Mouse (Mus musculus): ENCODE results near the gene Hesx1. TPM values are rescaled to one million over a fixed set of nuclear protein-coding genes. Genes with fewer than 3 reads are reported as not detected.
A peak's percentile ranks its signal among the peaks of the same experiment; 100 is the strongest.

Hesx1 gene
- polyA plus RNA-seq, 1 experiment = not detected

DNA sequence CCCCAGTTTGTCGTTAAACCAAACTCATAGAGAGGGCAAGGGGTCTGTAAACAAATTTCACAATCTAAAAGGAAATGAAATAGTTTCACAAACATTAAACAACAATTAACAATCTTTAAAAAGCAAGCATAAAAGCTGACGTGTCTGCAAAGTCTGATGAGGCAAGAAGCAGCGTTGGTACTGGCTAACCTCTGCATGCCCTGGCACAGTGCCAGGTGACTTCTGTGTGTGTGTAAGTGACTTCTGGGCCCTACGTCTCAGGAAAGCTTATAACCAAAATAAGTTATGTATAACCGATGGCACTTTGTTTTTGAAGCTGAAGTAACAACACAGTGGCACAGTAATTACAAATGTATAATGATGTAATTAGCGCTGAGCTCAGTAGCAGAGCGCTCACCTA lies 10.7 kb downstream of the Hesx1 start:
- no peak overlapping the region for H3K4me2 ChIP-seq (ENCODE audit: low read depth)
- H3K36me3 ChIP-seq (ENCODE audit: control insufficient read depth, insufficient read depth) = no peaks in the 10 kb centered on the region
- peaks cover 3% of the 10 kb centered on the region for H3K27me3 ChIP-seq (ENCODE audit: control insufficient read depth, insufficient read depth, insufficient read length)
- H3K4me3 ChIP-seq = no peak overlapping the region
- no peak overlapping the region for H3ac ChIP-seq (ENCODE audit: control insufficient read depth, insufficient read length)
- H3K79me2 ChIP-seq (ENCODE audit: control insufficient read depth, insufficient read depth) = no peaks in the 10 kb centered on the region
- TF ChIP-seq E2F4 (IDR thresholded peaks at IDR 0.05; ENCODE audit: insufficient read depth) (no peak), POLR2A (IDR thresholded peaks at IDR 0.05; ENCODE audit: insufficient read length, low read depth) (no peak), MYOG (IDR thresholded peaks at IDR 0.05; ENCODE audit: control insufficient read depth in 1 of 3, insufficient read depth in 1 of 3, insufficient read length in 2 of 3, low read depth in 2 of 3) (no peak), USF1 (IDR thresholded peaks at IDR 0.05; ENCODE audit: low read depth) (no peak), TCF3 (IDR thresholded peaks at IDR 0.05; ENCODE audit: insufficient read length, low read depth) (no peak), SRF (IDR thresholded peaks at IDR 0.05; ENCODE audit: control insufficient read depth, insufficient read length, low read depth) (no peak), MAX (IDR thresholded peaks at IDR 0.05; ENCODE audit: low read depth) (no peak), REST (IDR thresholded peaks at IDR 0.05; ENCODE audit: insufficient read depth, insufficient read length) (no peak), TCF12 (IDR thresholded peaks at IDR 0.05; ENCODE audit: insufficient read depth, poor library complexity, severe bottlenecking) (no peak), MYOD1 (IDR thresholded peaks at IDR 0.05; ENCODE audit: control insufficient read depth in 1 of 3, insufficient read length in 2 of 3, low read depth in 2 of 3) (no peak), POLR2AphosphoS2 (IDR thresholded peaks at IDR 0.05; ENCODE audit: insufficient read length, low read depth) (no peak), CEBPB (IDR thresholded peaks at IDR 0.05; ENCODE audit: insufficient read depth, poor library complexity, severe bottlenecking) (no peak)

DNA sequence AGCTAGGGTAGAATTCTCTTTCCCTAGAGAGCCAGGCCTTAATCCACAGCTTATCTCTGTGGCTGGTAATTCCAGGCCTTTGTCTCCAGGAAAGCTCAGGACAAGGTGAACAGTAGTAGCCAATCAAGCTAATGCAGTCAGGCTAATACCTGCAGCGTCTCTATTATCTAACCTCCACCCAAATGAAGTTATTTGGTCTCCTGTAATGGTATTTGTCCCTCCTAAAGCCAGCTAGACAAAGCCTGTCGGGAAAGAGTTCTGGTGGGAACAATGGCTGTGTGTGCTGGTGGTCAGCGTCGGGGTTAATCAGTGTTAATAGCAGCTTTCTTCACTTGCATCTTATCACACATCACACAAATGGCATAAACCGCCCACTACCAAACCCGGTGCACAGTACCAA lies 11.7 kb downstream of the Hesx1 start:
- TF ChIP-seq CEBPB (IDR thresholded peaks at IDR 0.05; ENCODE audit: insufficient read depth, poor library complexity, severe bottlenecking) = no peak
- no peak for TF ChIP-seq MYOD1 (IDR thresholded peaks at IDR 0.05; ENCODE audit: control insufficient read depth in 1 of 3, insufficient read length in 2 of 3, low read depth in 2 of 3)
- TF ChIP-seq POLR2AphosphoS2 (IDR thresholded peaks at IDR 0.05; ENCODE audit: insufficient read length, low read depth) = no peak
- TF ChIP-seq POLR2A (IDR thresholded peaks at IDR 0.05; ENCODE audit: insufficient read length, low read depth) = no peak
- Histone ChIP-seq H3ac (ENCODE audit: control insufficient read depth, insufficient read length) (no peak overlapping the region), H3K4me3 (no peak overlapping the region), H3K36me3 (ENCODE audit: control insufficient read depth, insufficient read depth) (no peaks in the 10 kb centered on the region), H3K79me2 (ENCODE audit: control insufficient read depth, insufficient read depth) (no peaks in the 10 kb centered on the region), H3K27me3 (ENCODE audit: control insufficient read depth, insufficient read depth, insufficient read length) (peaks cover 3% of the 10 kb centered on the region), H3K4me2 (ENCODE audit: low read depth) (no peak overlapping the region)

DNA sequence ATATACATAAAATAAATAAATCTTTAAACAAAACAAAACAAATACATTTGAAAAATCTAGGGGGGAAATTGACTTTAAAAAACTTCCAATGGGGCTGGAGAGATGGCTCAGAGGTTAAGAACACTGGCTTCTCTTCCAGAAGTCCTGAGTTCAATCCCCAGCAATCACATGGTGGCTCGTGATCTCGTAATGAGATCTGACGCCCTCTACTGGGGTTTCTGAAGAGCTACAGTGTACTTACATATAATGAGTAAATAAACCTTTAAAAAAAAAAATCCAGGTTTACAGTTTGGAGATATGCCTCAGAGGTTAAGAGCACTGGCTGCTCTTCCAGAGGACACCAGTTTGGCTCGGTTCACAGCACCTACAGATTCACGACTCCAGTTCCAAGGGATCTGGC lies 17.3 kb downstream of the Hesx1 start:
- H3K4me2 ChIP-seq (ENCODE audit: low read depth) = no peak overlapping the region
- no peak overlapping the region for H3ac ChIP-seq (ENCODE audit: control insufficient read depth, insufficient read length)
- no peak overlapping the region for H3K4me3 ChIP-seq
- no peaks in the 10 kb centered on the region for H3K36me3 ChIP-seq (ENCODE audit: control insufficient read depth, insufficient read depth)
- no peaks in the 10 kb centered on the region for H3K27me3 ChIP-seq (ENCODE audit: control insufficient read depth, insufficient read depth, insufficient read length)
- TF ChIP-seq MYOD1 (IDR thresholded peaks at IDR 0.05; ENCODE audit: control insufficient read depth in 1 of 3, insufficient read length in 2 of 3, low read depth in 2 of 3) = no peak
- no peaks in the 10 kb centered on the region for H3K79me2 ChIP-seq (ENCODE audit: control insufficient read depth, insufficient read depth)

DNA sequence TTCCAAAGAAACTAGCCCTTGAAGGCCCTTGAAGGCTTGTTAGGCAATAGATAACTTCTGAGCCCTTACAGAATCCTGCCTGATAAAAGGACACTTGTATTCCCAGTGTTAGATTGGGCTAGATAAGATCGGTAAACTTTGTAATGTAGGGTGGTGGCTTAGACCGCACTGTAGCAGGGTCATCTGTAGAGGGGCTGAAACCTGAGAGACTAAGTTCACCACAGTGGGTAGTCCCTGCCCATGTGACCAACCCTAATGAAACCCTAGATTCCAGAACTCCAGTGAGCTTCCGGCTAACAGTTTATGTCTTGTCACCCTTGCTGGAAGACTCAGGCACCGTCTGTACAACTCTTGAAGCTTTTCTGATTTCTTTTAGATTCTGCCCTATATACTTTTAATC lies 19.4 kb downstream of the Hesx1 start:
- no peaks in the 10 kb centered on the region for H3K36me3 ChIP-seq (ENCODE audit: control insufficient read depth, insufficient read depth)
- no peak overlapping the region for H3ac ChIP-seq (ENCODE audit: control insufficient read depth, insufficient read length)
- H3K79me2 ChIP-seq (ENCODE audit: control insufficient read depth, insufficient read depth) = no peaks in the 10 kb centered on the region
- H3K27me3 ChIP-seq (ENCODE audit: control insufficient read depth, insufficient read depth, insufficient read length) = no peaks in the 10 kb centered on the region
- no peak overlapping the region for H3K4me3 ChIP-seq
- no peak overlapping the region for H3K4me2 ChIP-seq (ENCODE audit: low read depth)
- peak; percentile 63 for TF ChIP-seq USF1 (IDR thresholded peaks at IDR 0.05; ENCODE audit: low read depth)
- TF ChIP-seq E2F4 (IDR thresholded peaks at IDR 0.05; ENCODE audit: insufficient read depth) = no peak

DNA sequence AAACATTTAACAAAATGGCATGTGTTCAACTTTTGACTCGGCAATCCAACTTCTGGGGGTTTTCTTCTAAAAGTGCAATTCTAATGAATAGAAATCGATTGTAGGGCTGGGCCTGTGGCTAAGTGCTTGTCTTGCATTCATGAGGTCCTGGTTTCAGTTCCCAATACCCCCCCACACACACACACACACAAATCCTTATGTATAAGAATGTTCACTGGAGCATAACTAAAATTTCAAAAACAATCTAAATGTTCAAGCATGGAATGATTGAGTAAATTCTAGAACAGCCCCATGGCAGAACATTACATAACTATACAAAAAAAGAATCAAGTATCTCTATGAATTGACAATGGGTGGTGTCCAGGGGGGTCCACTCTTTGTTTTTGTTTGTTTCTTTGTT lies 23.7 kb downstream of the Hesx1 start:
- H3K79me2 ChIP-seq (ENCODE audit: control insufficient read depth, insufficient read depth) = no peaks in the 10 kb centered on the region
- H3ac ChIP-seq (ENCODE audit: control insufficient read depth, insufficient read length) = no peak overlapping the region
- H3K36me3 ChIP-seq (ENCODE audit: control insufficient read depth, insufficient read depth) = no peaks in the 10 kb centered on the region
- no peak overlapping the region for H3K4me3 ChIP-seq
- no peak overlapping the region for H3K4me2 ChIP-seq (ENCODE audit: low read depth)
- H3K27me3 ChIP-seq (ENCODE audit: control insufficient read depth, insufficient read depth, insufficient read length) = no peaks in the 10 kb centered on the region
- no peak for TF ChIP-seq MAX (IDR thresholded peaks at IDR 0.05; ENCODE audit: low read depth)
- TF ChIP-seq POLR2A (IDR thresholded peaks at IDR 0.05; ENCODE audit: insufficient read length, low read depth) = no peak
- no peak for TF ChIP-seq MYOD1 (IDR thresholded peaks at IDR 0.05; ENCODE audit: control insufficient read depth in 1 of 3, insufficient read length in 2 of 3, low read depth in 2 of 3)
- TF ChIP-seq MYOG (IDR thresholded peaks at IDR 0.05; ENCODE audit: control insufficient read depth in 1 of 3, insufficient read depth in 1 of 3, insufficient read length in 2 of 3, low read depth in 2 of 3) = no peak
- no peak for TF ChIP-seq TCF12 (IDR thresholded peaks at IDR 0.05; ENCODE audit: insufficient read depth, poor library complexity, severe bottlenecking)
- TF ChIP-seq TCF3 (IDR thresholded peaks at IDR 0.05; ENCODE audit: insufficient read length, low read depth) = no peak
- no peak for TF ChIP-seq SRF (IDR thresholded peaks at IDR 0.05; ENCODE audit: control insufficient read depth, insufficient read length, low read depth)
- no peak for TF ChIP-seq POLR2AphosphoS2 (IDR thresholded peaks at IDR 0.05; ENCODE audit: insufficient read length, low read depth)
- TF ChIP-seq CEBPB (IDR thresholded peaks at IDR 0.05; ENCODE audit: insufficient read depth, poor library complexity, severe bottlenecking) = no peak
- TF ChIP-seq REST (IDR thresholded peaks at IDR 0.05; ENCODE audit: insufficient read depth, insufficient read length) = no peak
- no peak for TF ChIP-seq USF1 (IDR thresholded peaks at IDR 0.05; ENCODE audit: low read depth)
- TF ChIP-seq E2F4 (IDR thresholded peaks at IDR 0.05; ENCODE audit: insufficient read depth) = no peak

DNA sequence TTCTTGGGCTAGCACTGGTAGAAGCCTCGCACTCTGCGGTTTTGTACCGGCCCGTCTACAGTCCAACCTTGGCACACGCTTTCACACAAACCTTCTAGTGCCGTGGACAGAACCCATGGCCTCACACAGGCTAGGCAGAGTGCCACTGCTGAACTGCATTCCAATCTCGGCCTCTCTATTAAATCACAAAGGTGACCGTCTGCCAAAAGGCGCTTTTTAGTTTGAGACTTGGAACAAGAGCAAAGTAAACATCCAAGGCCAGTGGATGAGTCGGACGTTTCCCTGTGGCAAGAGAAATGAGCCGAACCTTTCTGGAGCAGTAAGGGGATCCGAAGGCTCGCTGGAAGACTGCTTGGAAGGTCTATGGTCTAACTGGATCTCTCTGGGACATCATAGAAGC lies 25.6 kb downstream of the Hesx1 start:
- no peak overlapping the region for H3K4me2 ChIP-seq (ENCODE audit: low read depth)
- no peak overlapping the region for H3K4me3 ChIP-seq
- no peaks in the 10 kb centered on the region for H3K79me2 ChIP-seq (ENCODE audit: control insufficient read depth, insufficient read depth)
- no peaks in the 10 kb centered on the region for H3K36me3 ChIP-seq (ENCODE audit: control insufficient read depth, insufficient read depth)
- H3K27me3 ChIP-seq (ENCODE audit: control insufficient read depth, insufficient read depth, insufficient read length) = peaks cover 4% of the 10 kb centered on the region
- no peak overlapping the region for H3ac ChIP-seq (ENCODE audit: control insufficient read depth, insufficient read length)
- TF ChIP-seq TCF3 (IDR thresholded peaks at IDR 0.05; ENCODE audit: insufficient read length, low read depth) (no peak), CEBPB (IDR thresholded peaks at IDR 0.05; ENCODE audit: insufficient read depth, poor library complexity, severe bottlenecking) (no peak), REST (IDR thresholded peaks at IDR 0.05; ENCODE audit: insufficient read depth, insufficient read length) (no peak), SRF (IDR thresholded peaks at IDR 0.05; ENCODE audit: control insufficient read depth, insufficient read length, low read depth) (no peak), POLR2A (IDR thresholded peaks at IDR 0.05; ENCODE audit: insufficient read length, low read depth) (no peak), MYOD1 (IDR thresholded peaks at IDR 0.05; ENCODE audit: control insufficient read depth in 1 of 3, insufficient read length in 2 of 3, low read depth in 2 of 3) (no peak), TCF12 (IDR thresholded peaks at IDR 0.05; ENCODE audit: insufficient read depth, poor library complexity, severe bottlenecking) (no peak), MYOG (IDR thresholded peaks at IDR 0.05; ENCODE audit: control insufficient read depth in 1 of 3, insufficient read depth in 1 of 3, insufficient read length in 2 of 3, low read depth in 2 of 3) (no peak), POLR2AphosphoS2 (IDR thresholded peaks at IDR 0.05; ENCODE audit: insufficient read length, low read depth) (no peak), E2F4 (IDR thresholded peaks at IDR 0.05; ENCODE audit: insufficient read depth) (no peak), MAX (IDR thresholded peaks at IDR 0.05; ENCODE audit: low read depth) (no peak), USF1 (IDR thresholded peaks at IDR 0.05; ENCODE audit: low read depth) (no peak)
